Mouse (Mus musculus): Measurements from ENCODE around the gene Lamtor1. TPM values are rescaled to one million over a fixed set of nuclear protein-coding genes. Genes with fewer than 3 reads are reported as not detected.

The Lamtor1 gene
- 164 and 165 TPM in 2 replicates for polyA plus RNA-seq (2015; fragmentation: Nextera tagmentation; extraction: Ambion mirVana)

DNA sequence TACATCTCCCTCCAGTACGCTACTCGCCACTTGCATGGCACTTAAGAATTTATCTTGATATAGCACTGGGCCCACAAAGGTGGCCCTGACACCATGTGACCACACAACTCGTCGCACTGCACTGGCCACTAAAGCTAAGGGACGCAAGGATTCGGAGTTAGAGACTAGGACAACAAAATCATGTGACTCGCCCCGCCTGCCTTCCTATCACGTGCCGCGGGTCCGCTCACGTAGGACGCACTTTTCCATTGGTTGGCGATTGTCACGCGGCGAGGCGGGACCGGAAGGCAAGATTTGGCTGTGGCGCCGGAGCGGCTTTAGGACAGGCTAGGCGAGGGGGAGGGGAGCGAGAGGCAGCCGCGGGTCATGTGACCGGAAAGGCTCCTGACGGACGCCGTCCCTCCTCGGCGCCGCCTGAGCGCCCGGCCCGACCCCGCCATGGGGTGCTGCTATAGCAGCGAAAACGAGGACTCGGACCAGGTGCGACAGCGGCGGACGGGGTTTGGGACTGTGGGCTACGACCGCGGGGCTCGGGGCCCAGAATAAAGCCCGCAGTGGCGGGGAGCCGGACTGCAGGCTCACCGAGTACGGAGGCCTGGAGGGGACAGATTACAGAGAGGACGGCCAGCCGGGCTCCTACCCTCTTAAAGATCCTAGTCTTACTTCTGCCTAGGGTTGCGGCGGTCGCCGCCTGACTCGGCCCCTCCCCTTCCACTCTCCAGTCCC is at the start of gene Lamtor1:
Gene Lamtor1 (plus strand): TSS at position 344 of the 726 bp plus-strand sequence.
- Histone ChIP-seq H3K27ac (peak within 1 kb of the TSS; percentile 95), H3K4me3 (replicated peaks; ENCODE audit: low read depth, low read length) (peak within 1 kb of the TSS; percentile 65), H3K4me2 (ENCODE audit: low read length) (peak within 1 kb of the TSS; percentile 56), H3K4me1 (replicated peaks; ENCODE audit: insufficient read depth, low read length) (peaks cover 4% of the 10 kb centered on the region; the same call in 1 of the 2 replicates), H3K27me3 (ENCODE audit: insufficient read depth, low read length) (no peaks in the 10 kb centered on the region), H3K36me3 (ENCODE audit: insufficient read depth, low read length) (peaks cover 12% of the 10 kb centered on the region), H3K9me3 (replicated peaks; ENCODE audit: low read length) (no peaks in the 10 kb centered on the region), H3K9ac (ENCODE audit: low read depth, low read length) (peak within 1 kb of the TSS; percentile 83)
- DNase-seq (ENCODE audit: low spot score): peak; percentile 100
- peak; percentile 98 for ATAC-seq (replicated peaks; ENCODE audit: low FRiP score, low read depth)
- WGBS: under 1% methylated on average over 61 of the region's 61 CpGs
- no peak for TF ChIP-seq CTCF (IDR thresholded peaks at IDR 0.05; ENCODE audit: low read depth)

DNA sequence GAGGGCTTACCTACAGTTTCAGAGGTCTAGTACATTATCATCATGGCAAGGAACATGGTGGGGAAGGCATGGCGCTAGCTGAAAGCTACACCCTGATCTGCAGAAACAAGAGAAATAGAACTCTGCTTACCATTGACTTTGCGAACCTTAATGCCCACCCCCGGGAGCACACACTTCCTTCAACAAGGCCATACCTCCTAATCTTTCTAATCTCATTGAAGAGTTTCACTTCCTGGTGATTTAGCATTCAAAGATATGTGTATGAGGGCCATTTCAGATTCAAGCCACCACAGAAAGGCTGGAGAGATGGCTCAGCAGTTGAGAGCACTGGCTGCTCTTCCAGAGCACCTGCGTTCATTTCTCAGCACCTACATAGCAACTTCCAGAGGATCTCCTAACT is 48.6 kb upstream of the Lamtor1 start, which contains the start of gene Folr2:
Gene Folr2 (minus strand): TSS at position 101 of the 400 bp plus-strand sequence.
- H3K27ac ChIP-seq: no peak within 1 kb of the TSS

DNA sequence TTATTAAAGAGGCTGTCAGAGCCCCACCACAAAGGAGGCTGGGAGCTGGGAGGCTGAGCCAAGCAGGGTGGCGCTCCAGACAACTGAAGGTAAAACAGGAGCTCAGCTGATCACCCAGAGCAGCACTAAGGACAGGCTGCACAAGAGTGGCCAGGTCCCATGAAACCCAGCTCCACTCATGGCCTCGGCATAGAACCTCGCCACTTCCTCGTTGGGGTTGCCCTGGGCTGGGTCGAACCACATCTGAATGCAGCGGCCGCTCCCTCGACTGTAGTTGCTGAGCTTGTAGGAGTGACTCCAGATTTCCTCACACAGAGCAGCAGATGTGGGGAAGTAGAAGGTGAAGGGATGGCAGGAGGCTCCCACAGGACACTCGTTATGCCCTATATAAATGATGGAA is 47.3 kb upstream of the Lamtor1 start:
- TF ChIP-seq CTCF (IDR thresholded peaks at IDR 0.05; ENCODE audit: low read depth): no peak
- ATAC-seq (replicated peaks; ENCODE audit: low FRiP score, low read depth) (no peak), DNase-seq (ENCODE audit: low spot score) (no peak)
- H3K4me2 ChIP-seq (ENCODE audit: low read length): no peak overlapping the region
- H3K9ac ChIP-seq (ENCODE audit: low read depth, low read length): no peak overlapping the region
- 74% methylated on average over 9 of the region's 9 CpGs for WGBS
- H3K27me3 ChIP-seq (ENCODE audit: insufficient read depth, low read length): no peaks in the 10 kb centered on the region
- no peaks in the 10 kb centered on the region for H3K9me3 ChIP-seq (replicated peaks; ENCODE audit: low read length)
- H3K4me1 ChIP-seq (replicated peaks; ENCODE audit: insufficient read depth, low read length): no peaks in the 10 kb centered on the region
- H3K27ac ChIP-seq: no peak overlapping the region
- H3K36me3 ChIP-seq (ENCODE audit: insufficient read depth, low read length): no peaks in the 10 kb centered on the region
- no peak overlapping the region for H3K4me3 ChIP-seq (replicated peaks; ENCODE audit: low read depth, low read length)

More for the DNA sequence above, 48.6 kb upstream of the Lamtor1 start, which contains the start of gene Folr2:
- H3K9me3 ChIP-seq (replicated peaks; ENCODE audit: low read length): no peaks in the 10 kb centered on the region
- H3K9ac ChIP-seq (ENCODE audit: low read depth, low read length): no peak within 1 kb of the TSS
- no peaks in the 10 kb centered on the region for H3K36me3 ChIP-seq (ENCODE audit: insufficient read depth, low read length)
- DNase-seq (ENCODE audit: low spot score): no peak
- WGBS: 91% methylated on average over 4 of the region's 4 CpGs
- no peak within 1 kb of the TSS for H3K4me3 ChIP-seq (replicated peaks; ENCODE audit: low read depth, low read length)
- no peak within 1 kb of the TSS for H3K4me2 ChIP-seq (ENCODE audit: low read length)
- H3K4me1 ChIP-seq (replicated peaks; ENCODE audit: insufficient read depth, low read length): no peaks in the 10 kb centered on the region
- H3K27me3 ChIP-seq (ENCODE audit: insufficient read depth, low read length): no peaks in the 10 kb centered on the region
- ATAC-seq (replicated peaks; ENCODE audit: low FRiP score, low read depth): no peak
- no peak for TF ChIP-seq CTCF (IDR thresholded peaks at IDR 0.05; ENCODE audit: low read depth)

DNA sequence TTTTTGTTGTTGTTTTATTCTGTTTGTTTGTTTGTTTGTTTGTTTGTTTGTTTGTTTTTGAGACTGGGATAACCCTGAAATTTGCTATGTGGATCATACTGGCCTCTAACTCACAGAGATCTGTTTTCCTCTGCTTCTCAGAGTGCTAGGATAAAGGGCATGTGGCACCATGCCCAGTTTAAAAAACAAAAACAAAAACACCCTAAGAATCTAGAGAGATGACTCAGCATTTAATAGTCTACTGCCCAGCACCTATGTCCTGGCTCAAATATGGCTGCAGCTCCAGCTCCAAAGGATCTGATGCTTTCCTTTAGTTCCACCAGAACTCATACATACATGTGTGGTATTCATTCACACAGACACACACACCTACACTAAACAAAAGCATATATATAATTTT is 44.7 kb upstream of the Lamtor1 start:
- no peak overlapping the region for H3K9ac ChIP-seq (ENCODE audit: low read depth, low read length)
- no peak overlapping the region for H3K4me2 ChIP-seq (ENCODE audit: low read length)
- DNase-seq (ENCODE audit: low spot score): peak; percentile 18
- no peaks in the 10 kb centered on the region for H3K4me1 ChIP-seq (replicated peaks; ENCODE audit: insufficient read depth, low read length)
- H3K36me3 ChIP-seq (ENCODE audit: insufficient read depth, low read length): no peaks in the 10 kb centered on the region
- H3K4me3 ChIP-seq (replicated peaks; ENCODE audit: low read depth, low read length): no peak overlapping the region
- H3K27ac ChIP-seq: no peak overlapping the region
- TF ChIP-seq CTCF (IDR thresholded peaks at IDR 0.05; ENCODE audit: low read depth): no peak
- ATAC-seq (replicated peaks; ENCODE audit: low FRiP score, low read depth): no peak
- H3K9me3 ChIP-seq (replicated peaks; ENCODE audit: low read length): no peaks in the 10 kb centered on the region
- H3K27me3 ChIP-seq (ENCODE audit: insufficient read depth, low read length): no peaks in the 10 kb centered on the region

- Histone ChIP-seq H3K27me3 (ENCODE audit: insufficient read depth, low read length) (no peaks in the 10 kb centered on the region), H3K27ac (no peak overlapping the region), H3K9ac (ENCODE audit: low read depth, low read length) (no peak overlapping the region), H3K4me1 (replicated peaks; ENCODE audit: insufficient read depth, low read length) (no peaks in the 10 kb centered on the region), H3K4me2 (ENCODE audit: low read length) (no peak overlapping the region), H3K4me3 (replicated peaks; ENCODE audit: low read depth, low read length) (no peak overlapping the region), H3K9me3 (replicated peaks; ENCODE audit: low read length) (no peaks in the 10 kb centered on the region), H3K36me3 (ENCODE audit: insufficient read depth, low read length) (no peaks in the 10 kb centered on the region)
- no peak for ATAC-seq (replicated peaks; ENCODE audit: low FRiP score, low read depth)
- DNase-seq (ENCODE audit: low spot score): no peak
- no peak for TF ChIP-seq CTCF (IDR thresholded peaks at IDR 0.05; ENCODE audit: low read depth)
- WGBS: 76% methylated on average over 3 of the region's 3 CpGs
Measured at GRCm38 (mm10) chr7:101862291-101862690, 43.4 kb upstream of the Lamtor1 start.

GRCm38 (mm10) chr7:101863415-101863814 is 42.3 kb upstream of the Lamtor1 start, which contains the start of gene Anapc15:
Gene Anapc15 (plus strand): TSS chr7:101863715.
- no peak for DNase-seq (ENCODE audit: low spot score)
- H3K4me3 ChIP-seq (replicated peaks; ENCODE audit: low read depth, low read length): no peak within 1 kb of the TSS
- TF ChIP-seq CTCF (IDR thresholded peaks at IDR 0.05; ENCODE audit: low read depth): no peak
- ATAC-seq (replicated peaks; ENCODE audit: low FRiP score, low read depth): no peak
- 69% methylated on average over 3 of the region's 3 CpGs for WGBS
- H3K4me2 ChIP-seq (ENCODE audit: low read length): no peak within 1 kb of the TSS
- H3K27ac ChIP-seq: no peak within 1 kb of the TSS
- no peaks in the 10 kb centered on the region for H3K27me3 ChIP-seq (ENCODE audit: insufficient read depth, low read length)
- H3K4me1 ChIP-seq (replicated peaks; ENCODE audit: insufficient read depth, low read length): peaks cover 5% of the 10 kb centered on the region; the same call in 1 of the 2 replicates
- H3K9ac ChIP-seq (ENCODE audit: low read depth, low read length): no peak within 1 kb of the TSS
- H3K9me3 ChIP-seq (replicated peaks; ENCODE audit: low read length): no peaks in the 10 kb centered on the region
- no peaks in the 10 kb centered on the region for H3K36me3 ChIP-seq (ENCODE audit: insufficient read depth, low read length)
